Mouse (Mus musculus) limb, embryonic 14.5 days (tissue): ENCODE measurements at regions not wholly inside any gene's neighbourhood (a gene's known extent, or its start where the extent isn't known, plus 50 kb on each side); places are given as distances from the start of the nearest gene placed in this dataset.
"Not testable (repeated sequence)": the region's sequence is repeated elsewhere in the genome, so short reads cannot be mapped to it uniquely, and the experiment has no call there.

ENCODE experiments used
- ATAC-seq: fragments of 200-750 bp; cut with Nextera tagmentation; 2 replicates; pipeline ENCODE4 v1.8.0; 2017; ENCODE audit warnings: low read depth, moderate number of reproducible peaks, moderate TSS enrichment; ENCODE audit not compliant: low FRiP score
- DNase-seq: peaks from one replicate; pipeline ENCODE4 v3.0.0-alpha.2; 2015; ENCODE audit warnings: low spot score
- H3K27ac ChIP-seq: fragments of 300-500 bp; sonication (generic); replicated peaks from 2 replicates; pipeline ENCODE4 v1.5.1; 2014; ENCODE audit warnings: low read depth, mild to moderate bottlenecking, low read length, moderate library complexity, mixed read lengths
- H3K27me3 ChIP-seq: fragments of 300-500 bp; sonication (generic); 2 replicates; pipeline ENCODE4 v1.6.1; 2014; ENCODE audit warnings: low read length, mixed read lengths; ENCODE audit not compliant: control insufficient read depth, insufficient read depth
- H3K36me3 ChIP-seq: fragments of 300-500 bp; sonication (generic); 2 replicates; pipeline ENCODE4 v1.6.1; 2014; ENCODE audit warnings: mild to moderate bottlenecking, low read length, moderate library complexity, mixed read lengths; ENCODE audit not compliant: control insufficient read depth, insufficient read depth
- H3K4me1 ChIP-seq: fragments of 300-500 bp; sonication (generic); 2 replicates; pipeline ENCODE4 v1.6.1; 2014; ENCODE audit warnings: antibody characterized with exemption, low read length, mixed read lengths; ENCODE audit not compliant: control insufficient read depth, insufficient read depth
- H3K4me2 ChIP-seq: fragments of 300-500 bp; sonication (generic); replicated peaks from 2 replicates; pipeline ENCODE4 v1.6.1; 2014; ENCODE audit warnings: low read depth, mild to moderate bottlenecking, low read length, moderate library complexity; ENCODE audit not compliant: severe bottlenecking
- H3K4me3 ChIP-seq: fragments of 300-500 bp; sonication (generic); replicated peaks from 2 replicates; pipeline ENCODE4 v1.5.1; 2014; ENCODE audit warnings: low read length
- H3K9ac ChIP-seq: fragments of 300-500 bp; sonication (generic); 2 replicates; pipeline ENCODE4 v1.6.1; 2014; ENCODE audit warnings: mild to moderate bottlenecking, low read depth, low read length, moderate library complexity; ENCODE audit not compliant: severe bottlenecking
- H3K9me3 ChIP-seq: fragments of 300-500 bp; sonication (generic); 2 replicates; pipeline ENCODE4 v1.6.1; 2016; ENCODE audit warnings: low read length; ENCODE audit not compliant: control insufficient read depth
- POLR2A ChIP-seq: fragments of 200-500 bp; IDR thresholded peaks from 2 replicates; pipeline ENCODE4 v1.8.0; 2012; ENCODE audit warnings: inconsistent platforms, mild to moderate bottlenecking, moderate library complexity, borderline replicate concordance; ENCODE audit not compliant: insufficient read depth, insufficient read length; ENCODE audit errors: extremely low read depth
- WGBS: fragments of 180-500 bp; shearing (Covaris S2); extraction: QIAGEN DNeasy Blood & Tissue Kit; methylation state at CpG from one replicate; pipeline ENCODE4 v1.1.7; 2014; 5-methylcytosine and 5-hydroxymethylcytosine counted together

DNA sequence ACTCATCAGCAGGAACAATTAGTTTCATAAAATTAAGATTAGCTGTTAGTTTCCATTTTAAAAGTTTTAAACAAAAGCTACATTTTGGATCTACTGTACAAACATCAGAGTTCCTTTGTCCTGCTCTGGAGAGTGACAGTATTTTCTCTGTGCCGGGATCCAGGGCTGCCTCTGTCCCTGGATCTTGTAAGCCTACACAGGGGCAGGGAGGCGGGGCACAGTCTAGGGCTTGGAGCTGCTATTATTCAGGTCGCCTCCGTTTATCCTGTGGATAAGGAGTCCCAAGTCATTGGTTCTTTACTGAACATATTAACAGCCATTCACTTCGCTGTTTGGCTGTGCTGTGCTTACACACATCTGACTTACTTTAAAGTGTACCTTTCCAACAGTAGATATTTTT is 150.8 kb upstream of the Gm37988 start:
- TF ChIP-seq POLR2A = no peak
- no peak overlapping the region for H3K9ac ChIP-seq
- H3K4me3 ChIP-seq = no peak overlapping the region
- no peaks in the 10 kb centered on the region for H3K27me3 ChIP-seq
- no peak overlapping the region for H3K27ac ChIP-seq
- no peaks in the 10 kb centered on the region for H3K9me3 ChIP-seq
- ATAC-seq (no peak), DNase-seq (no peak)
- H3K4me2 ChIP-seq = no peak overlapping the region
- H3K36me3 ChIP-seq = no peaks in the 10 kb centered on the region
- 55% methylated on average over 5 of the region's 5 CpGs for WGBS
- H3K4me1 ChIP-seq = no peaks in the 10 kb centered on the region

DNA sequence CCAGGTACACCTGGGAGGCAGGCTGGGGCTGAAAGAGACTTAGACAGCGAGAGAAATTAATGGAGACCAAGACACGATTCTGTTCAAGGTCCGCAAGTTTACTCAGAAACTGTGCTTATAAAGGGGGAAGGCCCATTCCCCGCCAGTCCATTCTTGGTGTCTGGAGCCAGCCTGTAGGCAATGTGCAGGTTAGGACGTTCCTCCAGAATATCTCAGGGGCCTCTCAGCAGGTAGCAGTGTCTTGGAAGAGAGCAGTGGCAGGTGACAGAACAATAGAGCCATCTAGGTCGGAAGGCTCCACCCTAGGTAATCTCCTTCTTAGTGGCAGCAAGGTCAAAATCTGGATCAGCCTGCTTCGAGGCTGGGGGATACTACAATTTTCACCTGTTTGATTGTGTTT is 147.6 kb upstream of the Gm37988 start:
- WGBS = 77% methylated on average over 7 of the region's 7 CpGs
- not testable (repeated sequence) for H3K9me3 ChIP-seq

DNA sequence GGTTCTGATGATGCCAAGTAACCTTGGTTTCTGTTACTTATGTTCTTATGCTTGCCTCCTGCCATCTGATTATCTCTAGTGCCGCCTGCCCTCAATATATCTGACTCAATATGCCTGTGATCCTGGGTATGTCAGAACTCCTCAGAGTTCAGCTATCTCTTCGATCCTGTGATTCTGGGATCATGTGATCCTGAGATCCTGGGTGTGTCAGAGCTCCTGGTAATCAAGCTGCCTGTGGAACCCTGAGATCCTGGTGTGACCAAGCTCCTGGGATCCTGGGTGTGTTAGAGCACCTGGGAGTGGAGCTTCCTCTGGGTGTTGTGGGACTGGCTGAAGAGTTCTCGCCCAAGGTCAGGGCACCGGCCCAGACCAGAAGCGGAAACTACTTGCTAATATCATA is 147.1 kb upstream of the Gm37988 start:
- H3K36me3 ChIP-seq, ATAC-seq, H3K4me3 ChIP-seq, H3K9me3 ChIP-seq, H3K9ac ChIP-seq, H3K27ac ChIP-seq, H3K27me3 ChIP-seq, H3K4me1 ChIP-seq, H3K4me2 ChIP-seq, DNase-seq: not testable (repeated sequence)
- WGBS = 91% methylated on average over 5 of the region's 5 CpGs

More for the DNA sequence above, 147.6 kb upstream of the Gm37988 start:
- H3K27me3 ChIP-seq, H3K36me3 ChIP-seq, H3K27ac ChIP-seq, H3K9ac ChIP-seq, H3K4me1 ChIP-seq, H3K4me2 ChIP-seq, DNase-seq, H3K4me3 ChIP-seq, ATAC-seq: not testable (repeated sequence)

DNA sequence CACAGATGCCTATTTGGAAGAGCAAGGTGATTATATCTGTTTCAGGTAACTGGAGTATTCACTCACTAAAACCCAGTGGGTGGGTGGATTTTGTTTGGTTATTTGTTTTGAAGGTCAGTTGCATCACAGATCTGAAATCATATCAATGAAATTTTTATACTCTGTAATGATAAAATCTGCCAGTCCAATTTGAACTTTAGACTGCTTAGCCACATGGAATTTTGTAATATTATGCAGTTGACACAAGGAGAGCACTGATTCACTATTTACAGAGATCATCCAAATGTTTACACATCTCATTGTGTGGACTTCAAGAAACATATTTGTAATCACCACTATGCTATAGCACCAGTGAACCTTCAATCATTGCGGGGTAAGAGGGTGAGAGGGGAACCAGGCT is 145.9 kb upstream of the Gm37988 start:
- ATAC-seq = no peak
- Histone ChIP-seq H3K4me3 (no peak overlapping the region), H3K36me3 (no peaks in the 10 kb centered on the region), H3K4me2 (no peak overlapping the region), H3K4me1 (no peaks in the 10 kb centered on the region), H3K9ac (no peak overlapping the region), H3K27me3 (no peaks in the 10 kb centered on the region), H3K27ac (no peak overlapping the region), H3K9me3 (no peaks in the 10 kb centered on the region)
- WGBS = 82% methylated on average over 1 of the region's 1 CpGs
- TF ChIP-seq POLR2A = no peak
- DNase-seq = no peak

DNA sequence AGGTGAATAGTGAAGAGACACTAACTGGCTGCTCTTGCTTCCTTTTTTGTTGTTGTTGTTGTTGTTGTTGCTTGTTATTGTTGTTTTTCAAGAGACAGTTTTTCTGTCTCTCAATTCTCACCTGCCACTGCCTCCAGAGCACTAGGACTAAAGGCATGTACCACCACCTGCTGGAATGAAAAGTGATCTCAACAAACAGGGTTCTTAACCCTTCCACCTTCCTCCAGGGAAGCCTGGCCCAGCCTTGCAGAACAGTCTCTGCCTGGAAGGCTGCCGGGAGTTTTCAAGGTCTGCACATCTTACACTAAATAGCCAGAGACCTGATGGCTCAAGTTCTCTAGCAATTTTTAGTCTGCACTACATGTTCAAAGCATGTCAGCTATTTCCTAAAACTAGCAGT is 138.0 kb upstream of the Gm37988 start:
- no peak for DNase-seq
- H3K4me2 ChIP-seq = no peak overlapping the region
- H3K27me3 ChIP-seq = no peaks in the 10 kb centered on the region
- 56% methylated on average over 1 of the region's 1 CpGs for WGBS
- H3K9me3 ChIP-seq = no peaks in the 10 kb centered on the region
- H3K9ac ChIP-seq = no peak overlapping the region
- no peak for TF ChIP-seq POLR2A
- H3K36me3 ChIP-seq = no peaks in the 10 kb centered on the region
- H3K4me1 ChIP-seq = 0 out of 2 replicates have a peak, but pooled peaks cover 4% of the 10 kb centered on the region
- H3K4me3 ChIP-seq = no peak overlapping the region
- H3K27ac ChIP-seq = no peak overlapping the region
- no peak for ATAC-seq
